Comparison of ENCODE assay signal across 8 mouse cellular contexts in the genomic region with DNA sequence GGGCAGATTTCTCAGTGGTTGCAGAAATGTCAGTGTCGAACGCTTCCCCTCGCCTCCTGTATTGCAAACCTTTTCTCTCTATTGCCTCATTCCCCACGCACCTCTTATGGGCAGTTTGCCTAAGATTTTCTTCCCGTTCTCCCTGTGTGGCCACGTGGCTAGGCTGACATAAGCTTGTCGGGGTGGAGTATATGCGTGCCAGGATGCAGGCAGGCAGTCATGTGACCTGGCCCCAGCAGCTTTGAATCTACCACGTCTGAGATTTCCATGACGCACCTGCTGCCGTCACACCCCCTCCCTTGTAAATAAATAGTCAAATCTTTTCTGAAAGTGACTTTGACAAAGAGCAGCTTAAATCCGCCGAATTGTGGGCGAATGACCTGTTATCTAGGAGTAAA.
A peak's percentile ranks its signal among the peaks of the same experiment; 100 is the strongest.
DNase-seq lines count a peak whose midpoint lies in the region; ATAC-seq lines count a peak whose summit lies in the region.

No protein-coding gene starts in this region.

- peak; percentile 53 for DNase-seq in ZHBTc4 (ENCODE audit: low read depth, low spot score)
- peak; percentile 41 for DNase-seq in cerebellum, adult 9-10 months
- peak; percentile 25 to 27 for DNase-seq in frontal cortex, postnatal 14 days (ENCODE audit: low spot score in 2 of 2)
- DNase-seq in left cerebral cortex, adult 9 months (ENCODE audit: low spot score in 2 of 2), result peak; percentile 39 to 66
- peak; percentile 60 to 78 for DNase-seq in right cerebral cortex, postnatal 10 days (ENCODE audit: low spot score in 2 of 2)
- DNase-seq in yolk sac, embryonic 10.5 days (ENCODE audit: low spot score), result peak; percentile 71

- H3K79me2 ChIP-seq in macrophage (ENCODE audit: inconsistent target), result no peaks in the 10 kb centered on the region

- peak overlapping the region; percentile 49 for H3K4me3 ChIP-seq in hindbrain, embryonic 16.5 days (ENCODE audit: low read length)
- no peak overlapping the region for H3K4me3 ChIP-seq in macrophage (ENCODE audit: inconsistent target)

- H3K4me1 ChIP-seq in hindbrain, embryonic 16.5 days (ENCODE audit: control insufficient read depth, insufficient read depth, low read depth, low read length), result peaks cover 4% of the 10 kb centered on the region

- H3K4me2 ChIP-seq in hindbrain, embryonic 16.5 days (ENCODE audit: low read length), result peak overlapping the region; percentile 64

- WGBS in hindbrain, embryonic 16.5 days, result 4% methylated on average over 14 of the region's 14 CpGs
- 3% methylated on average over 14 of the region's 14 CpGs for WGBS in macrophage (ENCODE audit: missing documents)

- ATAC-seq in hindbrain, embryonic 16.5 days, result peak; percentile 94

- peak overlapping the region; percentile 50 for H3K9ac ChIP-seq in hindbrain, embryonic 16.5 days (ENCODE audit: low read depth, low read length)

- no peaks in the 10 kb centered on the region for H3K27me3 ChIP-seq in hindbrain, embryonic 16.5 days (replicated peaks; ENCODE audit: control insufficient read depth, insufficient read depth, low read length)

- no peaks in the 10 kb centered on the region for H3K36me3 ChIP-seq in hindbrain, embryonic 16.5 days (ENCODE audit: control insufficient read depth, insufficient read depth, low read length)
- no peaks in the 10 kb centered on the region for H3K36me3 ChIP-seq in macrophage (ENCODE audit: inconsistent target)

- H3K27ac ChIP-seq in hindbrain, embryonic 16.5 days (ENCODE audit: low read depth, low read length), result peak overlapping the region; percentile 63
- peak overlapping the region; percentile 29 for H3K27ac ChIP-seq in macrophage

- no peaks in the 10 kb centered on the region for H3K9me3 ChIP-seq in hindbrain, embryonic 16.5 days (ENCODE audit: control insufficient read depth, low read length)
